Mouse (Mus musculus) fibroblast of lung, adult 2 months (primary cell): ENCODE measurements at regions not wholly inside any gene's neighbourhood (a gene's known extent, or its start where the extent isn't known, plus 50 kb on each side); places are given as distances from the start of the nearest gene placed in this dataset.
A peak's percentile ranks its signal among the peaks of the same experiment; 100 is the strongest.
"Not testable (repeated sequence)": the region's sequence is repeated elsewhere in the genome, so short reads cannot be mapped to it uniquely, and the experiment has no call there.

Experiments
- DNase-seq: peaks from one replicate; pipeline ENCODE4 v3.0.0-alpha.2; 2011; ENCODE audit warnings: low read depth

DNA sequence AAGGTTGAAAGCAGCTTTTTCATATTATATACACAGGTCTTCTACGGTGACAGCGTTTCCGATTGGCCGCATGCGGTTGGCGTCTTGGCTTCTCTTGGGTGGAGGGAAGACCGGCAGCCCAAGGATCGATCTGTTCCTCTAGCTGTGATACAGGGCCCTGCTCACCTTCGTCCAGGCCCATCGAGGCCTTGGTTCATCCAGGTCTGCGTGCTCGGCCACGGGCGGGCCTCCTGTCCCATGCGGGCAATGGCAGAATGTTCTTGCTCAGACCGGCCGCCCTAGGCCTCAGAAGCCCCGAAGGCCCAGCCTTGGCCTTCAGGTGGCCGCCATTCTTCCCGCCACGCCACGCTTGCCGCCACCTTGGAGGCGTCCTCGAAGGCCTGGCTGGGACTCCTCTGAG is 194.4 kb upstream of the Ppp6c start:
- DNase-seq = no peak

DNA sequence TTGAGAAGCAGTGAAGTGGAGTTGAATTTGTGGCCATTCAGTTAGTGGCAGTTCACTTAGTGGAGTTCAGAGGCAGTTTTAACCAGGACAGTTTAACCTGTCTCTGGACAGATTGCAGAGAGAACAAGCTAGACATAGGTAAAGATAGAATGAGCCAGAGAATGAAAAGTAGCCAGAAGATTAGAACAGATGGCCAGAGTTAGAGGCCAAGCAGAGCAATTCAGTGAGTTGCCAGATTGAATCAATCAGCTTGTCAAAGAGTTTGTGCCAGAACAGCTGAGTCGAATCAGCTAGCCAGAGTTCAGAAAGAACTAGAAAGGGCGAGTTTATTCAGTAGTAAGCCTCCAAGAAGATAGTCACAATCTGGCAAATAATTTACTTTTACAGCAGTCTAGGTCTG is 174.1 kb upstream of the Ppp6c start:
- DNase-seq = no peak

- DNase-seq = no peak
These were observed 173.3 kb upstream of the Ppp6c start for GRCm38 (mm10) chr2:39399523-39399922.

DNA sequence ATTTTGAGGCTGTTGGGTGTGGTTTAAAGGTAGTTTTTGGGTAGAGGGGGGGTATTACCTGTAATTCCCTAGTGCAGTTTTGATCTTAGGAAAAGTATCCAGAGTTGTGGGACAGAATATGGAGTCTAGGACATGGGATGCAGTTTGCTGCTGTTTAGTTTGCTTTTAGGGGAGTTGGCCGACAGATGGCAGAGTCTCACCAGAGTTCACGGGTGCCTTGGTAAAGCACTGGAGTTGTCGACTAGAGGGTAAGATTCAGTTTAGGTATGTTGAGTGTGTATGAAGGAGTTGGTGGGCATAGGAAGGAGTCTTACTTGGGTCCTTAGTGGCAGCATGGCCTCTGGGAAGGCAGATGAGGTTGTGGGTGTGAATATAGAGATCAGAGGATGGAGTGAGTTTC is 168.4 kb upstream of the Ppp6c start:
- DNase-seq = no peak

DNA sequence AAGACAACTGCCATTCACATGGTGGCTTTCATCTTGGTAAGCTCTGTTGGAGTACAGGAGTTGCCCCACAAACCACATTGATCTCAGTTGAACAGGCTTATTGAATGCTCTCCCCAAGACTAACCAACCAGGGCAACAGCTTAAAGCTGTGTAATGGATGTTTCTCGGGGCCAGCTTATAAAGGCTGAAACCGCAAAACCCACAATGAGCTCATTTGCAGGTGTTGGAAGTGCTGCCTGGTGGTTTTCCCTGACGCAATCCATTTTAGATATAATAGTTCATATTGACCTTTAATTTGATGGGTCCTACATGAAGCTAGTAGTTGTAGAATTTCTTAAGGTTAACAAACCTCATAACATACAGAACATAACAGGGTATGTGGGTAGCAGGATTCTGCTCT is 151.0 kb upstream of the Ppp6c start:
- DNase-seq = no peak

- peak; percentile 82 for DNase-seq
These were observed 147.0 kb upstream of the Ppp6c start for GRCm38 (mm10) chr2:39373068-39373779.

DNA sequence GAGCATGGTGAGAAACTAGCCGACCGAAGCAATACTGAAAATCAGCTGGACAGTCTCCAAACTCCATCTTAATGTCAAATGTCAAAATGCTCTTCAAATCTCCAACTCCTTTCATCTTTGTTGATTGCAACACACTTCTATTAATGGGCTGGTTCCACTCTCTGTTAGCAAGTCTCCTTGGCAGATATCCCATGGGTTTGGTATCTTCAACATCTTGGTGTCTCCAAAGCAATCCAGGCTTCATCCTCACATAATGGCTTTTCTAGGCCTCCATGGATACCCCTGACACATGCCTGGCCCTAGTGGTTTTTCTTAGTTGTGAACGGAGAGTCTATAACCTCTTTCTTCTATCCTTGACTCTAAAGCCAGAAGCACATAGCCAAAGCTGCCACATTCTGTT is 118.0 kb upstream of the Ppp6c start:
- no peak for DNase-seq

DNA sequence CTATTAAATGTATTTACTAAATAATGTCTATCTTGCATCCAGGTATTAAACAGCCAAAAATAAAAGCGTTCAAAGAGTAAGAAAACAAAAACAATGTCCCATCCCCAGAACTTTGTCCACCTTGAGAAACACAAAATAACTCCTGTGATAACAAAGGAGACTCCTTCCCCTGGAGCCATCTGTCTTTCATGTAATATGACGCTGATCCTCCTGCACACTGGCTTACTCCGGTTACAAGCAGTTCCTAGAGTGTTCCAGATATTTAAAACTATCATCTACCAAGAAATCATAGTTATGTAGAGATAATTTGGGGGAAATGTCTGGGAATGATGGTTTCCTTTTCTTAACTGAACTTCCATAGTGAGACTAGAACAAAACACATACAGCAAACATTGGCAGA is 114.2 kb upstream of the Ppp6c start:
- DNase-seq = no peak

- no peak for DNase-seq
These were observed 112.8 kb upstream of the Ppp6c start for GRCm38 (mm10) chr2:39338832-39339649.

DNA sequence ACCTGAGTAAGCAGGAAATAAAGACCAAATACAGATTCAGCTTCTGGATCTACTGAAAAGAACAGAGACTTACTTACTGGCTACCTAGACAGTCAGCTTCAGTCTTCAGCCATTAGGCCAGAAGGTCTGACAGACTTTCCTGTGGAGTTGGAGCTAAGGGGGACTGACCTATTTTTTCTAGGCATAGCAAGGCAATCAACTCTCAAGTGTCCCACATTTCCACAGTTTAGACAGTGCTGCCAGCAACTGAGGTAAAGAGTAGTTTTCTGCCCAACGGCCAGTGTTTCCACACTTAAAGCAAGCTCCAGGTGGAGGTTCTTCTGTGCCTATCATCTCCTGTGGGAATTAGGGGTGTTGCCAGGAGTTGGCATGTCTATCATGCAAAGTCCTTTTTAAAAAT is 111.3 kb upstream of the Ppp6c start:
- no peak for DNase-seq

DNA sequence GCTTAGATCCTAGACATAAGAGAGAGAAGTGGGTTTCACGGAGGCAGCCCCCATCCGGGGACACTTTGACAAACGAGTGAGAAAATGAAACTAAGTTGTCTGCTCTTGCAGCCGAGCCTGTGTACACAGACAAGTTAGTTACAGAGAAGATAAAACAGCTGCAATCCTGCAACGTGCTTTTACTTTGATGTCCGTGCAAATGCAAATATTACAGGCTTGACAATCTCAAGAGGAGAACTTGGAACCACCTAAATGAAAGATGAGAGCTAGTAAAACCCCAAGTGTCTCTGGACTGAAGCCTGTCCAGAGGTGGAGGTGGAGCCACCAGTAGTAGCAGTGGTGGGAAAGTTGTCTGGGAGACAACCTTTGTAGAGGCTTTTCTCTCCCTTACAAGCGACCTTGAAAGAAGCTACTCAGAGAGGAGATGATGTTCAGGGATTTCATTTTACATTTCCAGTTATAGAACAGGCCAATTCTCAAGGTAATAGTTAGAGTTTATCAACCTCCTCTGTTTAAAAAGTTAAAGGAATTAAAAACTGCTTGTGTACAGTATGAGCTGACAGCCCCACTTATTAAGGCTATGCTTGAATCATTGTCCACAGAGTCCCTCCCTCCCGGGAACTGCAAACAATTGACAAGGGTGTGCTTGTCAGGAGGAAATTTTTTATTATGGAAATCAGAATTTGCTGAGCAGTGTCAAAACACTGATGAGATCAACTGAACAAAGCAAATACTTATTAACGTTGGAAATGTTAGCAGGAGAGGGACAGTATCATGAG is 99.7 kb upstream of the Ppp6c start:
- DNase-seq = no peak

GRCm38 (mm10) chr2:39325122-39325521 is 98.9 kb upstream of the Ppp6c start:
- not testable (repeated sequence) for DNase-seq

DNA sequence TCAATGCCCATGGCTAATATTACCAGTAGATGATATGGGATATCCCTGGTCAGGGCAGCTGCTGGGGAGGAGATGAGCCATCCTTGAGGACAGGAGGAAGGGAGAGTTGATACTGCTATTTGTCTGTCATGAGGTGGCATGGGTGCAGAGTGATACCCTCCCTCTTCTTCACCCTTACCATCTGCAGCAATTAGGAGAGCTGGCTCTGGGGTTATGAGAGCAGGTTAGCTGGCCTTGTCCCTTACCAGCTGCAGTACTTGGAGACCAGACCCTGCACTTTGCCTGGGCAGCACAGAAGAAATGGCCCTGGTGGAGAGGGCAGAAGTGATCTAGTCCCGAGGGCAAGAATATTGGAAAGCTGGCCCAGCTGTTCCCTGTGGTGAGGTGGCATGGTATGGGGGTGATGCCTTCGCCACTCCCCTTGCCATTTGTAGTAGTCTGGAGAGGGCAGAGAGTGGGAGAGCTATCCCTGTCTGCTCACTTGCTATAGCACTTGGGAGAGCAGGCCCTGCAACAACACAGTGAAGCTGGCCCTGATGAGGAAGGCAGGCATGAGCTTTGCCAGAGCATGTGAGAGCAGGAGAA is 73.6 kb upstream of the Ppp6c start:
- DNase-seq = no peak

DNA sequence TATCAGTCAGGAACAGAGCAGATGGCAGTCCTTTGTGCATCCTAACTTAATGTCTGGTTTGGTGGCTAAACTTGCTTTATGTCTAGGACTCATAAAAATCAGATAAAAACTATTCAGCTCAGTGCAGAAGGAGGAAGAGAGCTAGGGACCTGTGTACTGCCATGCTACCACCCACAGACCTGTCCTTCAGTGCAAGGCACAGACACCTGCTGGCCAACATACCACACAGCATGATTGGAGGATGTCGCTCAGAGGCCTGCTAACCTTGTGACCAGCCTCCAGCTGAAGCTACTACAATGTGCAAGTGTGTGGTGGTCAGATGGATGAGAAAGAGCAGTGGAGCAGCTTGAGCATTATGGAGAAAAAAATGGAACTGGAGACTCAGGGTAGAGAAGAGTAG is 73.0 kb upstream of the Ppp6c start:
- no peak for DNase-seq

DNA sequence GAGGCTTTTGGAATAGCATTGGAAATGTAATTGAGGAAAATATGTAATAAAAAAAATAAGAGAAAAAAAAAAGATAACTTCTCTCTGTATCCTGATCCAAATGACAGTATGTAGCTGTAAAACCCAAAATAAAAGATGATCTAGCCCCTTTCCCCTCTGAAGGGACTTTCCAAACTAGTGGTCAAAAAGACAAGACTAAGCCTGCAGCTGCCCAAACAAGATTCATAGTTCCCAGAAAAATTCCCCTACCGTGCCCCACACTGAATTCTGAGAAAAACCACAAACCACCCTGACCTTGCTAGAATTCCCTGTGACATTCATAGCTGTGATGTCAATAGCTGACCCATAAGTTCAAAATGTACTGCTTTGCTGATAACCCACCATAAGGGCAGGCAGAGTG is 69.2 kb upstream of the Ppp6c start:
- DNase-seq = no peak

DNA sequence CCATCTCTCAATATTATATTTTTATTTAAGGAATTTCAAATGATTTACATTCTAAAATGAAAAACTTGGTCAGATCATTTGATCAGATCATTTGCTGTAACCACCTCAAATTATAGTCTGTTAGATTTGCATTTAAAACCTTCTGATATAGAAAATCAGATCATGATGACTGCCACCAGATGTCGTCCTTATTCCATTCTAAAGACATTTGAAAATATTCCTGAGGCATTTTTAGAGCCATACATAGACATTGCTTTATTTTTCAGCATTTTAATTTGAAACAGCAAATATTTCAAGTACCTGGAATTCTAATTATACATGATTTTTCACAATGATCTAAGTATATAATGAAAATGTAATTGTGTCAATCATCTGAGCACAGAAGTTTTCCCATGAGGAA is 52.0 kb upstream of the Ppp6c start:
- DNase-seq = no peak
